Mouse (Mus musculus) liver, embryonic 14.5 days (tissue): ENCODE measurements around the gene Nfkbie.

Experiments
- CTCF ChIP-seq: IDR thresholded peaks from 2 replicates; pipeline ENCODE4 v1.5.1; 2016; ENCODE audit warnings: antibody characterized with exemption, low read depth, control low read depth
- EP300 ChIP-seq: IDR thresholded peaks from 2 replicates; pipeline ENCODE4 v1.6.1; 2016; ENCODE audit warnings: antibody characterized with exemption, low read depth

- no peak for TF ChIP-seq CTCF
- no peak for TF ChIP-seq EP300
Observed at GRCm38 (mm10) chr17:45556107-45556489, 595 bp downstream of the Nfkbie start.
